Mouse (Mus musculus): ENCODE data around the gene Mysm1.

Gene Mysm1

DNA sequence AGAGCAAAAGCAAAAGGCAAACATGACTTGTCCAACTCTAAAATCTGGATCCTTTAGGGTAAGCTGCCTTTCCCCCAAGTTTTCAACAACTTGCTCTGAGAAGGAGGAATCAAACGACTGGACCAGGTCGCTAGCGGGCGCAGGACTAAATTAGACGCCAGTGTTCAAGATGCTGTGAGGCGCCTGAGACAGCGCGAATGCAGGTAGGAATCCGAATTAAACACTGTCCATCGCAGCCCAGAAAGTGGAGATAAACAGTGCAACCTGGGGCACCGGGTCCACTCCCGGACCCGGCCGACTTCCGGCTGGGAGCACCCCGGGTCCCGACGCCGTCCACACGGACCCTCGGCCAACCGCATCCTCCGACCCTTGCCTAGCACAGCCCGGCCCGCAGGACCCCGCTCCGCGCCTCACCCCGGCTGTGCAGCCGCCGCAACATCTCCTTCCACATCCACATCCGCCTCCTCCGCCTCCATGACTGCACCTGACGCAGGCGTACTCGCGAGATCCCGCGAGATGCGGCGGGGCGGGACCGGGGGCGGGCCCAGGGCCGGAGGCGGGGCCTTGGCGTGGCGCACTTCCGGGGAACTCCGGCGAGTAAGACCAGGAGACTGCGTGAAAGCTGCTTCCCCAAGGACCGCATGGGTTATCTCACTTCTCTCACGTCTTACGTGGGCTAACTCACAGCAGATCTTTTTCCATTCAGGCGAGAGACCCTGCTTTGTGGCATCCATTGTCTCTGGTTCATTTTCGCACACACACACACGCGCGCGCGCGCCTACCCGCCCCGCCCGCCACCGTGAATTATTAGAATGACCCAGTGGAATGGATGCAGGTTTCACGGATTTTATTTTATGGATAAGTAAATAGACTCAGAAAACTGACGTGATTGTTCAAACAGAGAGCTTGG is at the start of gene Mysm1:
TSS of gene Mysm1 (minus strand) at position 511 of the 910 bp plus-strand sequence.
- peak; percentile 94 for DNase-seq

DNA sequence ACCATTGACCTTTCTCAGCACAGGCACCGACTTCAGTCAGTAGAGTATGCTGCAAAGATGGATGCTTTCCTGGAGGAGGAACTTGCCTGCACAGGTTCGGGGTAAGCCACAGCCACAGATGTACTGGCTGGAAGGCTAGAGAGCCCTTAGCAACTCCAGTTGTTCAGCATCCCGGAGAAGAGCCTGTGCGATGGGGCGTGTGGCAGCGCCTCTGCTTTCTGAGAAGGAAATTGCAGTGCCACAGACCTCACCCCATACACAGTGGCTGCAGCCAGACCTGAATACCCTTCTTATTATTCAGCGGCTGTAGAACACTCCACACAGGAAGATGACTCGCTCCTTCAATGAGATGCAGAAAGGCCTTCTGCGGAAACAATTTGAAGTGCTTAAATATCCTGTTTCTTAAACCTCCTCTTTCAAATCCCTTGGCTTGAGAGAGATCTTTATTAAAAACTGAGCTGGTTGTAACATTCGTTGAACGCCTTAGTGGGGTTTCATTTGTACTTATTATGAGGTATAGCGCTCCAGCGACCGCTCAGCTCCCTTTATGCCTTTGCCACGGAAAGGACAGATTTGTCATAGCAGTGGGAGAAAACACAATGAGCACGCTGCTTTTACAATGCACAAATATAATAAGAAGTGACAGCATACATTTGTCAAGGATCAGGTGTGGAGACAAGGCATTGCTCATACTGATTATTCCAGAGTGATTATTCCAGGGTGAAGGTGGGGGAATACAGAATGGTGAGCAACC is 47.1 kb upstream of the Mysm1 start:
- no peak for DNase-seq

DNA sequence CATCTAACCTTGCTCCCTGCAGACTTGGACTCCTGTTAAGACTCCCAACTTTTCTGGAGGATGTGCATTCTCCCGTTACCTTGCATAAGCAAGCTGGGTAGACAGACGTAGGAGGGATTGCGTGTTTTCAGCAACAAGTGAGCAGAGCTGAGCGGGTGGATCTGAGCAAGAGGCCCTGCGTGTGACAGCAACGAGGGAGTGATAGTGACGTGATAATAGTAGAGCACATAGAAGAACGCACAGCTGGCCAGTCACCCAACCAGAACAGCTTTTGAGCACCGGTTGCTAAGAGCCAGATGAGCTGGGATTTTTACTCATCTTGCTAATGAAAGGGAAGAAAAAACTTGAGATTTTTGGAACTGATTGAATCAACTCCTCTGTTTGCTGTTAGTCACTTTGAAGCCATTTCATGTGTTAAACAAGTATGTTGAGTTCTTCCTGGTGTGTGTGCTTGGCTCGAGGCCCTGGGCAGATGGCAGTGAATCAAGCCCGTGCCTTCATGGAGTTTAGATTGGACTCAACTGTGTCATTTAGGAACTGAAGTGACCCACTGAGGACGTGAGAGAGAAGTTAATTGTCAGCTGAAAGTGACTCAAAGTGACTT is 44.6 kb upstream of the Mysm1 start:
- no peak for DNase-seq

DNA sequence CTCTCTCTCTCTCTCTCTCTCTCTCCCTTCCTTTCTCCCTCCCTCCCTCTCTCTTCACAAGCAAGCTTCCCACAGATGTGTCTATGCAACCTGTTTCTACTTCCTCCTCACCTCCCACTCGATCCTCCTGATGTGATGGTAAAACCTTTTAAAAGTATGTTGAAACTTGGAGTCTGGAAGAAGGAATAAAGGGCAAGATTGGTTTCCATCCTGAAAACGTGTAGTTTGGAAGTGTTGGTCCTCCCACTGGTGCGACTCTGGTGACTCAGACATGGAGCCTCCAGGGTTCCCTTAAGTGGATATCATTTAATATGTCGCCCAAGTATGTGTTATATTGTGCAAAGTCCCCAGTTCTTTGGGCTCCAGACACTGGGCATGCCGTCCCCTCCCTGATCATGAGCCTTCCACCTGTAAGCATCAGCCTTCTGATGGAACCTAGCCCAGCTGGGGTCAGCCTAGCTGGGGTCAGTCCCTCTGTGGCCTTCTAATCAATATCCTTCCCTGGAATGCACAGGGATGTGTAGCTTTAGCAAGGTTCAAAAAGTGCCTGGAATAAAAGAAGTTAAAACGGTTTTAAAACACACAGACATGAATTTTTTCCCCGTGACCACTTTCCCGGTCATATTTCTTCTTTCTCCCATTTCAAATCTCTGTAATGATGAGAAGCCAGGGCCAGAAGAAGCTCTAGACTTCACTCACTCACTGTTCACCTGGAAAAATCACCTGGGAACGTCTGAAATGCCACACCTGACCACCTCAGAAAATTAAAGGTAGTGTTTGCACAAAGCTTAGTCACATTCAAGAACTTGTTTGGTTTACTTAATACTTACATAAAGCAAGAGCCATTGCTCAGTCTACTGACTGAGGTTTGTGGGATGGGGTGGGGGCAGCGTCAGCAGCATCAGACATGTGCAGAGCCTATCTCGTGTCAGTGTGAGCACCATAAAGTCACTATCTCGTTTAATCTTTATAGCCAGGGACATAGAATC is 43.0 kb upstream of the Mysm1 start:
- no peak for DNase-seq

DNA sequence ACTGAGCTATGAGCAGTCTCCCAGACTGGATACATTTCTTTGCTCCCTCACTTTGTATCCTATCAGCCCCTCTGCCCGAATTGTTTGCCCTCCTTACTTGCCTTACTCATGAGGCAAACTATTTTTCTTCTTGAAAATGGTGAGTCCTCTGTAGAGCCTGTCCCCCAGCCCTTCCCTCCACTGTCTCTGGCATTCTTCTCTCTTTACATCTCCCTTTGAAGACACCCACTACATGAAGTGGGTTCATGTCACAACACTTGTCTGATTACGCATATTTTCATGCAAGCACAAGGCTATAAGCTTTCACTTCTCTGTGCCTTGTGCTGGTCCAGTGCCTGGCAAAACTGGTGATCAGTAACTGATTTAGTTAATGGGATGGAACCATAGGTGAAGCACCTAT is 41.3 kb upstream of the Mysm1 start:
- no peak for DNase-seq

DNA sequence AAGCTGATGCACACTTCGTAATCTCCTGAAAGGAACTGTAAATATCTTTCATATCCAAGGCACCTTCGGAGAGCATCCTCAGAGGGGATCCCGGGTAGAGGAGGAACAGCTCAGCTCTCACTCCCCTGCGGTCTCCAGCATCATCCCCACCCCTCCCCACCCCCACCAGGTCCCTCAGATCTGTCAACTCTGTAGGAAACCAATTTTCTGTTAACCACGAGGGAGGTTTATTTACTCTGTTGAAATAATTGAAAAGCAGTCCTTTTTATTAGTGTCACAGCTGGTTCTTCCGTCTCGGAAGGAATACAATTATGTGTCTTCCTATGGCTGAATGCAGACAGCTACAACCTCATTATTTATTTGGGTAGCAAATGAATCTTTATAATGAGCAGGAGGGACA is 39.3 kb upstream of the Mysm1 start:
- DNase-seq = no peak

DNA sequence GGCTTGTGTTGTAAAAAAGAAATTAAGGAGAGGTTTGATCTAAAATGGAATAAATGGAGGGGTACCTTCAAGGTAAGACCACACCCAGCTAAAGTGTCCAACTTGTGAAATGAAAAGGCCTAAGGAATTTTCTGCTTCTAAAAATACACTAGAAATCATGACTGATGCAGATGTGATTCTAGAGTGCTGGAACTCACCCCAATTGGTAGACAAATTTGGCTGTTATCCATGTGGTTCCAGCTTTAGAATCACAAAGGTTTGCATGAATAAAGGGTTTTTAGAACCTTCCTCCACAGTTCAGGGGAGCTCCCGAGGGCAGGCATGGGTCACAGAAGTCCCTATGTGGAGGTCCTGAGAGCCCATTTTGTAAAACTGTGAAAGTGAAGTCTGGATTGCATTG is 33.8 kb upstream of the Mysm1 start:
- DNase-seq = no peak

DNA sequence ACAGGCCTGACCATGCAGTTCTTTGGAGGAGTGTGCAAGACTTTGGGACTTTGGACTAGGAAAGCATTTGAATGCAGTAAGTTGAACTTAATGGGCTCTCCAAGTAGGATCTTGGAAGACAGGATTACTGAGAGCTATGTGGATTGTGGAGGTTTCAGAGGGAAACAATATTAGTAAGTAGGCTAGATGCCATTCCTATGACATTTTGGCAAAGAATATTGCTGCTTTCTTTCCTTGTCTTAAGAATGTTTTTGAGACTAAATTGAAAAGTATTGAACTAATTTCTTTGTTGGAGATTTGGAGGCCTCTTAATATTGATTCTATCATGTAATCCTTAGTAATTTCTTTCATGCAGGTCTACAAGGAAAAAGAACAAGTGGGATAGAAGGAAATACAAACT is 33.4 kb upstream of the Mysm1 start:
- DNase-seq = no peak

DNA sequence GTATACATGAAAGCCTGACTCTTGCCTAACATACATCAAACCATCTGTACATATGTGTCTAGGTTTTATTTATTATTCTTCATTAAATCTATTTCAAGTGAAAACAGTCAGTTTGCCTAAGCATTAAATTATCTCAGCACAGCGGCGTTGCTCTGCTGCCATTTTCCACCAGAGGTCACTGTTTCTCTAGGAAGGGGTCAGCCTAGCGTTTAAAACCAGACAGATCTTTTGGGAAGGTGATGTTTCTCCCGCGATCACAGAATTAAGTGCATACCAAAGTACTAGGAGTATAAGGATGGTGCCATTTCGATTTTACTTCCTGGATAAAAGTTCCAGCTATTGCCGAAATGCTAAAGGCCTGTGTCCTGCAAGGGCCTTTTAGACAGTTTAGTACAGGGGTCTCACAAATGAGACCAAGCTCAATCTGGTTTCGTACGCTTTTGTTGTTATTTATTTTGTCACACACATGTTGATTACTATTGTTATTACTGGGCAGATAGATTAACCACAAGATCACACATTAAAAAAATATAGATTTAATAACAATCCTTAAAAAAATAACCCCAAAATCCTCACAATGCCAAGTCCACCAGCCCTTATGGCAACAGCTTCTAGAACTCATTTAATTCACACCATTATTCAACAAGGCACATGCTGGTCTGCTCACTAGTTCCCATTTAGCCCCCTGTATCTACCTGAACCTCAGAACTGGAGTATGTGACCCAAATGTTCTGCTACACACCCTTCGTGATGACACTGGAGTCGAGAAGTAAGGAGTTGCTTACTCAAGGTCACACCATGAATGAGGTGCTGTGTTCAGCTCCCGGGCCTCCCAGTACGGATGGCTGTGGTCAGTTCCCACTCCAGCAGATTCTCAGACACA is 29.5 kb upstream of the Mysm1 start:
- DNase-seq = peak; percentile 70

DNA sequence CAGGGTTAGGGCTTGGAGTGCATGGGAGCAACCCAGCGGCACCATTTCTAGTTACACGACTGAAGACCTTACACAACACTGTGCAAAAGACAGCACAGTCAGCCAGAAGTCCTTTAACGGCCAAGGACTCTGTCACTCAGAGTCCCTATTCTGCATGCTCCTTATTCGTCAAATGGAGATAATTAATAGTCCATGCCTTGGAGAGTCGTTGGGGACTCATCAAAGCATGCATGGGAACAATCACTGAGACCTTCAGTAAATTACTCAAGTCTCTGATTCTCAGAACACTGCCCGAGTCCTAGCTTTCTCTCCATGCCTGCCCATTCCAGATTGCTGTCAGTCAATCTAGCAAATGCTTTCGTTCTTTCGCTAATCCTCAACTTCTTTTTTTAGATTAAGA is 28.9 kb upstream of the Mysm1 start:
- no peak for DNase-seq

DNA sequence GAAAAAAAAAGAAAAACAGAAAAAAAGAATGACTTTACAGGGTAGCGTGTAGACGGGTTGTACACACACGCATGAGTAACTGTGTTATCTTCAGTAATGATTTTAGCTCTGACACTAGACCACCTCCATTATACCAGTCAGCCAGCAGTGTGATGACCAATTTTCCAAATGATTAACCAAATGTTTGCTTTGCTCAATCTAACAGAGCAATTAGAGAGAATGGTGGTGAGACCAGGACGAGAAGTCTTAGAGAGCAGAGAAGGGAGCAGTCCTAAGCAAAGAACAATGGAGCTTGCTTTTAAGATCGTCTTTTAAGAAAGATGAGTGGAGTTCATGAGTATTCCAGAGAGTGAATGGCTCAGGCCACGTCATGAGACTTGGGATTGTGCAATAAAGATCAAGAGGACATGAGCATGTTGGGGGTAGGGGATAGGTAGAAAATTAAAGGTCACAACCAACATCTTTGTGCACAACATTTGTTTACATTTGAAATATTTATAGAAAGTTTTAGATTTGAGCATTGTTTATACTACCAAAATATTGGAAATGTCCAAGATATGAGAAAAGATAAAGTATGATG is 26.4 kb upstream of the Mysm1 start:
- no peak for DNase-seq

DNA sequence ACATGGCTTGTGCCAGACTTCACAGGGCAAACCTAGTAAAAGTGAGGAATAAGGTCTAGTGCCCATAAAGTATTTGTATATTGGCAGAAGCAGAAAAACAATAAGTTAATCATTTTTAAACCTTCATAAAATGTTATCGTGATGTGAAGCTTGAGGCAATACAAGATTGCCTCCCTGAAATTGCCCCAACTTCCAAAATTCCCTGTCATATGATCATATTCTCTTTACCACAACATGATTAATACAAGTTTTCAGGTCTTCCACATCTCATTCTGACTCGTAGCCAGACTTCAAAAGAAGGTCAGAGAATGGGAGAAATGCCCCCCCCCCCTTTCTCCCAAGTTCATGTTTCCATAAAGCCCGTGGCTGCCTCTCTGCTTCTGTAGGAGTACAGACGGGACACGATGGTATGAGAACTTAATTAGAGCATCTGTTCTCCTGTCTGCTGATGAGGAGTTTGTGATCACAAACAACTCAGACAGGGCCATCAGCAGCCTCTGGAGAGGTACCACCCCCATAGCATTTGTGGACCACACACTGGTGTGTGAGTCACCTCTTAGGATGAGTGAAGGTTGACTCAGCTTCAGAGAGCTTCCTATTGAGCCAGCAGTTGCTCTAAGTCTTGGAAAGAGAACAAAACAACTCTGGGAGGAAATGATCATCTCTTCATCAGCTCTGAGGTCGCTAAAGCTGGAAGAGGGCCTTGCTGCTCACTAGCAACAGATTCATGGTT is 22.3 kb upstream of the Mysm1 start:
- DNase-seq = no peak

DNA sequence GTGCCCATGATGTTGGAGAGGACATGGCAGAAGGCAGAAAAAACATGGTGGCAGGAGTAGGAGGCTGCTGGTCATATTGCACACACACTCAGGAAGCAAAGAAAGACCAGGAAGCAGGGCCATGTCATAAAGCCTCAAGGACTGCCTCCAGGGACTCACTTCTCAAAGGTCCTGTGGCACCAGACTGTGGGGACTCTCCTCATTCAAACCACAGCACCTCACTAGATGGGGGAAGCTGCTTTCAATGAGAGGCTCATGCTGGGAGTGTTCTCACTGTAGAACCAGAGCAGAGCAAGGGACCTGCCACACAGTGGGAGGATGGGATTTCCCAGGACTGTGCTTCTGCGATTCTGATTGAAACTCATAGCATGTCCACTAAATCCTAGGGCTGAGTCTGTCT is 21.2 kb upstream of the Mysm1 start:
- DNase-seq = no peak

DNA sequence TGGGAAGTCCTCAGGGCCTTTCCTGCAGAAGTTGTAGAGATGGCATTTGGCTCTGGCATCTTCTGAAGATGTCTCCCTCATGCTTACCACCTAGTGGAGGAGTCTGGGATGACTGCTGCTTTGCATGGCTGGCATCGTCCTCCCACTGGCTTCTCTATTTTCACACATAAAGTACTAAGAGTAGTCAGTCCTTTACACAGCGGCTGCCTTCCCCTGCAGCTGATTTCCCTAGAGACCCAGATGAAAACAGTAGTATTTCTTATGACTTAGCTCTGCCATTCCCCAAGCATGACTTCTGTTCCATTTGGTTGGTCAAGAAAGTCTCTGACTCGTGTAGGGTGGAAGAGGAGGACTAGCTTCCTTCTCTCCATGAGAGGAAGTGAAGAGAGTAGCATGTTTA is 20.3 kb upstream of the Mysm1 start:
- DNase-seq = no peak

DNA sequence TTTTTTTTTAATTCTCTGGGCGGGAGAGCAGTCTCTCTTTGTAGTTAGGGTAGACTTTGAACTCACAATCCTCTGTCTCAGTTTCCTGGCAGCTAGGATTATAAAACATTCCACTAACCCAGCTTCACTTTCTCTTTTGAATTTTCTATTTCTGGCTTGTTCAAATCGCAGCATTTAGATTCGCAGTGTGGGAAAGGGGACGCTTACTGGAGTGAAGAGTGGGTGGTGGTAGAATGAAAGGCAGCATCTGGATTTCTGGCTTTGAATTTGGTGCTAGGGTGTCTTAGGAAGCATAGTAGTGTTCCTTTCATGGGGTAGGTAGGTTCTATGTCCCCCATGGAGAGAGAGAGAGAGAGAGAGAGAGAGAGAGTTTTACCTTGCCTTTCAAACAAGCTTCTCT is 17.0 kb upstream of the Mysm1 start:
- no peak for DNase-seq

DNA sequence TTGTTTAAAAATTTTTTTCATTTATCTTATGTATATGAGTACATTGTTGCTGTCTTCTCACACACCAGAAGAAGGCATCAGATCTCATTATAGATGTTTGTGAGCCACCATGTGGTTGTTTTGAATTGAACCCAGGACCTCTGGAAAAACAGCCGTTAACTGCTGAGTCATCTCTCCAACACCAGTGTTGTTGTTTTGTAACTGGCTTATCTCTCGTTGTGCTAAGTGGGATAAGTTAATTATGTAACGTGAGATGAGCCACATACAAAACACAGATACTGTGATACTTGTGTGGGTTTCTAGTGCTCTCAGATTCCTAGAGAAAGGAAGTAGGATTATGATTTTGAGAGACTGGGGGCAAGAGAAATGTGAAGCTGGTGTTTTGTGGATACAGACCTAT is 11.3 kb upstream of the Mysm1 start:
- no peak for DNase-seq

DNA sequence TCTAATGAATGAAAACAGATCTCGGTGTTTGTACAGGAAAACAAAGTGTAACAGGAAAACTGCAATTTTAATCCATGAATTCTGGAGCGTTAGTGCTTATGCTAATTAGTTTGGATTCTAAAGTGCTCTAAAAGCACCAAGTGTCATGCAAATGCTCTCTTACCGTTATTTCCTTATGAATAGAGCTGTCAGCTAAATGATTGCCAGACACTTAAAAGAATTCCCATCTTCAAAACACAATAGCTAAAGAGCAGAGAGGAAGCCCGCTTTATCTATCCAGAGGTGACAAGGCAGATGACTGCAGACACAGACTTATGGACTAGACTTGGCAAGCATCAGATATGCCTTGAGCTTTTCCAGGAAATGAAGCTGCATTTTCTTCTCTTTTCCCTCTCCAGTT is 8.8 kb upstream of the Mysm1 start:
- no peak for DNase-seq

DNA sequence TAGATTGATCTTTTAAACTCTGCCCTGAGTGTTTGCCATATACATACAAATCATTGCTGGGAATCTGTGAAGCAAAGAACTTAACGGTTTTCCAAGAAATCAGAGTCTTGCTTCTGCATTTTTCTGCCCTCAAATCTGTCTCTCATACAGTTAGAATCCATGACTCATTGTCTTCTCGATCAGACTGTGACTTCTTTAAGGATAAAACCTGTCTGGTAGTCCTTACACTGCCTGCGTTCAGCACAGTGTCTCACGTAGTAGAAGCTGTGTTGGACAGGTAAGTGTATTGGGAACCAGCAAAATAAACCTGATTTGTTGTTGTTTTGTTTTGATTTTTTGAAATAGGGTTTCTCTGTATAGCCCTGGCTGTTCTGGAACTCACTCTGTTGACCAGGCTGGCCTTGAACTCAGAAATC is 608 bp upstream of the Mysm1 start:
- no peak for DNase-seq

DNA sequence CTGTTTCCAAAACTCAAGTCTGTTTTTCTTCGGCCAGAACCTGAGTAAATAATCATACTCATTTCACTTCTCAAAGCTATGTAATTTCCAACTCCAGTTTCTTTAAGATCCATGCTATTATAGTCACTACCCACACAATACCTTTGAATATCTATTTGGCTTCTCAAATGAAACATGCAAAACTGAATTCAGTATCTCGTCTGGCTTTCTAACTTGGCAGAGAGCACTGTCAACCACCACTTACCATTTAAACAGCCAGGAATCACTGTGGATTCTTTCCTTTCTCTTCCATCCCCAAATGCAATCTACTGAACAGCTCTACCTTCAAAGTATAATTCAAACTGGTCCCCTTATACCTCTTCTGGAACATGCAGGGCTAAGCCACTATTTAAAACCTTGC is 5.6 kb downstream of the Mysm1 start:
- no peak for DNase-seq

DNA sequence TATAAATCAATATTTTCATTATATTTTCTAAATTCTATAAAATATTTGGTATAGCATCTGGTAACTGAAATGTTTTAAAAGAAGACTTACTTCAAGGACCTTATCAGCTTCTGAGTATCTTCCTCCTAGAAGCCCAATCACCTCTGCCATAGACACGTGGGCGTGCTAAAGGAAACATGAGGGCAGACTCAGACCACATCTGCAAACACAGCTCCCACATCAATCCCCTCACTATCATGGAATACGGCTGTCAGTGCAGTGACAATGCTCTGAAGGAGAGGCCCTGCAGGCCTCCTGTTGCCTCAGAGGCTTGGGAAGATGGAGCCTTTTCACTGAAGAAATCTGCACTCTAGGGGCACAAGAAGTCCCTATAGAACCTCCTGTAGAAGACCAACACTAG is 26.1 kb downstream of the Mysm1 start:
- DNase-seq = no peak
